11 mouse cellular contexts compared by ENCODE assay signal in genomic region chr4:137212106-137212505, GRCm38 (mm10).
DNase-seq lines count a peak whose midpoint lies in the region; ATAC-seq and TF ChIP-seq lines count a peak whose summit lies in the region.
"Had no signal": no experiment of that assay in that cellular context is flagged by ENCODE, and none has a peak within 500 bp of the region (broad histone marks: within the 10 kb centered on the region; RNA-seq: fewer than 3 reads in every experiment).

No protein-coding gene starts in this region.

- H3K4me3 ChIP-seq in heart, embryonic 11.5 days (ENCODE audit: low read depth, low read length): no peak overlapping the region
- no peak overlapping the region for H3K4me3 ChIP-seq in lung, embryonic 14.5 days (ENCODE audit: low read depth, low read length)
- no peak overlapping the region for H3K4me3 ChIP-seq in lung, adult 2 months (replicated peaks; ENCODE audit: extremely low read depth, low read depth, low read length)
- no peak overlapping the region for H3K4me3 ChIP-seq in hindbrain, embryonic 13.5 days

- ATAC-seq in heart, embryonic 11.5 days (replicated peaks; ENCODE audit: insufficient number of reproducible peaks, low FRiP score, low TSS enrichment): no peak
- peak; percentile 79; the same call in 1 of the 2 replicates for ATAC-seq in lung, embryonic 14.5 days (ENCODE audit: insufficient read depth)
- ATAC-seq in hindbrain, embryonic 13.5 days (ENCODE audit: low FRiP score): no peak

- peak overlapping the region; percentile 41 for H3K4me2 ChIP-seq in heart, embryonic 11.5 days
- peak overlapping the region; percentile 35 for H3K4me2 ChIP-seq in lung, embryonic 14.5 days
- H3K4me2 ChIP-seq in hindbrain, embryonic 13.5 days: no peak overlapping the region
- H3K4me2 ChIP-seq: liver, embryonic 11.5 days had no signal

- no peak overlapping the region for H3K27ac ChIP-seq in heart, embryonic 11.5 days (ENCODE audit: low read depth, low read length)
- no peak overlapping the region for H3K27ac ChIP-seq in lung, embryonic 14.5 days (ENCODE audit: low read depth)
- no peak overlapping the region for H3K27ac ChIP-seq in hindbrain, embryonic 13.5 days

- intact Hi-C loops in heart, postnatal 25 days (cut with DNase I): no loop called here

- 28% methylated on average over 14 of the region's 14 CpGs for WGBS in heart, embryonic 11.5 days (ENCODE audit: insufficient replicate concordance)
- 6% methylated on average over 14 of the region's 14 CpGs for WGBS in lung, embryonic 14.5 days
- 21% methylated on average over 14 of the region's 14 CpGs for WGBS in lung, adult 2 months
- 62% methylated on average over 14 of the region's 14 CpGs for WGBS in hindbrain, embryonic 13.5 days

- TF ChIP-seq CTCF in lung, embryonic 14.5 days (IDR thresholded peaks at IDR 0.05; ENCODE audit: low read depth): 0 out of 2 replicates have a peak, but pooled peaks have one; percentile 8
- TF ChIP-seq CTCF in lung, adult 2 months (IDR thresholded peaks at IDR 0.05; ENCODE audit: insufficient read depth, low read length): no peak

- H3K9me3 ChIP-seq in heart, embryonic 11.5 days (replicated peaks; ENCODE audit: control insufficient read depth, low read length): no peaks in the 10 kb centered on the region
- H3K9me3 ChIP-seq in lung, embryonic 14.5 days (ENCODE audit: low read depth, low read length): no peaks in the 10 kb centered on the region
- no peaks in the 10 kb centered on the region for H3K9me3 ChIP-seq in hindbrain, embryonic 13.5 days

- TF ChIP-seq POLR2A in lung, adult 2 months (IDR thresholded peaks at IDR 0.05; ENCODE audit: borderline replicate concordance, extremely low read depth, low read depth, low read length): no peak

- H3K36me3 ChIP-seq in heart, embryonic 11.5 days (ENCODE audit: control insufficient read depth, insufficient read depth, low read length): no peaks in the 10 kb centered on the region
- no peaks in the 10 kb centered on the region for H3K36me3 ChIP-seq in lung, embryonic 14.5 days (ENCODE audit: insufficient read depth)
- H3K36me3 ChIP-seq in hindbrain, embryonic 13.5 days: no peaks in the 10 kb centered on the region

- no peak overlapping the region for H3K9ac ChIP-seq in heart, embryonic 11.5 days (ENCODE audit: low read depth, low read length)
- no peak overlapping the region for H3K9ac ChIP-seq in lung, embryonic 14.5 days
- H3K9ac ChIP-seq in hindbrain, embryonic 13.5 days: no peak overlapping the region

- no peaks in the 10 kb centered on the region for H3K27me3 ChIP-seq in heart, embryonic 11.5 days (ENCODE audit: control insufficient read depth, insufficient read depth, low read length)
- H3K27me3 ChIP-seq in lung, embryonic 14.5 days (ENCODE audit: insufficient read depth, low read length): no peaks in the 10 kb centered on the region
- H3K27me3 ChIP-seq in hindbrain, embryonic 13.5 days: peaks cover 11% of the 10 kb centered on the region; the same call in 1 of the 2 replicates

- peaks cover 21% of the 10 kb centered on the region for H3K4me1 ChIP-seq in heart, embryonic 11.5 days (ENCODE audit: control insufficient read depth, insufficient read depth, low read length)
- H3K4me1 ChIP-seq in lung, embryonic 14.5 days (ENCODE audit: insufficient read depth): peaks cover 6% of the 10 kb centered on the region
- H3K4me1 ChIP-seq in lung, adult 2 months (ENCODE audit: control insufficient read depth, insufficient read depth, low read length): no peaks in the 10 kb centered on the region
- 0 out of 2 replicates have a peak, but pooled peaks cover 7% of the 10 kb centered on the region for H3K4me1 ChIP-seq in hindbrain, embryonic 13.5 days (replicated peaks)

- no peak for DNase-seq in heart, postnatal 25 days (ENCODE audit: low spot score)
- peak; percentile 66 for DNase-seq in lung, embryonic 14.5 days
- no peak for DNase-seq in lung, adult 2 months
- peak; percentile 26 for DNase-seq in ZHBTc4 (ENCODE audit: low read depth, low spot score)
- DNase-seq in lung, postnatal 14 days: peak; percentile 16
- no peak for DNase-seq in urinary bladder, adult 2 months (ENCODE audit: low spot score)
- DNase-seq: cerebellum, postnatal 14 days; layer of hippocampus, postnatal 36 days had no signal

Comparison
In these comparisons a context has a peak if more than half of its experiments do, and no peak if none do; other contexts are left out.
1. DNase-seq: peak in lung, embryonic 14.5 days (single experiment), ZHBTc4 (single experiment) and lung, postnatal 14 days (single experiment); none in heart, postnatal 25 days (single experiment), lung, adult 2 months (single experiment) and urinary bladder, adult 2 months (single experiment).